Mouse (Mus musculus) myocyte (in vitro differentiated cells): ENCODE data around the gene Mrps9. TPM values are rescaled to one million over a fixed set of nuclear protein-coding genes. Genes with fewer than 3 reads are reported as not detected.

Experiments
- H3K27me3 ChIP-seq: one replicate; pipeline ENCODE4 v1.6.1; 2011; ENCODE audit not compliant: control insufficient read depth, insufficient read depth, insufficient read length
- H3K36me3 ChIP-seq: one replicate; pipeline ENCODE4 v1.6.1; 2011; ENCODE audit not compliant: control insufficient read depth, insufficient read depth
- H3K4me2 ChIP-seq: one replicate; pipeline ENCODE4 v1.6.1; 2011; ENCODE audit warnings: low read depth, control low read depth
- H3K4me3 ChIP-seq: one replicate; pipeline ENCODE4 v1.5.1; 2011; ENCODE audit warnings: mild to moderate bottlenecking, control low read depth, moderate library complexity
- H3K79me2 ChIP-seq: one replicate; pipeline ENCODE4 v1.6.1; 2011; ENCODE audit not compliant: control insufficient read depth, insufficient read depth
- H3ac ChIP-seq: one replicate; pipeline ENCODE4 v1.6.1; 2011; ENCODE audit not compliant: control insufficient read depth, insufficient read length
- CEBPB ChIP-seq: IDR thresholded peaks from 2 replicates; pipeline ENCODE4 v1.6.1; 2011; ENCODE audit warnings: mild to moderate bottlenecking, moderate library complexity; ENCODE audit not compliant: poor library complexity, insufficient read depth, severe bottlenecking
- E2F4 ChIP-seq: IDR thresholded peaks from one replicate; pipeline ENCODE4 v1.6.1; 2011; ENCODE audit warnings: mild to moderate bottlenecking, control low read depth, moderate library complexity; ENCODE audit not compliant: insufficient read depth
- MAX ChIP-seq: IDR thresholded peaks from one replicate; pipeline ENCODE4 v1.6.1; 2011; ENCODE audit warnings: low read depth, mild to moderate bottlenecking, control low read depth
- MYOD1 ChIP-seq, 3 experiments: IDR thresholded peaks; one replicate each; pipeline ENCODE4 v1.6.1; 2011; ENCODE audit warnings: control low read depth in 2 of 3, low read depth in 2 of 3, mild to moderate bottlenecking in 2 of 3, moderate library complexity in 1 of 3; ENCODE audit not compliant: insufficient read length in 2 of 3, control insufficient read depth in 1 of 3
- MYOG ChIP-seq, 3 experiments: IDR thresholded peaks; one replicate each; pipeline ENCODE4 v1.6.1; 2011; ENCODE audit warnings: control low read depth in 2 of 3, low read depth in 2 of 3, mild to moderate bottlenecking in 2 of 3; ENCODE audit not compliant: insufficient read length in 2 of 3, control insufficient read depth in 1 of 3, insufficient read depth in 1 of 3
- POLR2A ChIP-seq: IDR thresholded peaks from one replicate; pipeline ENCODE4 v1.6.1; 2011; ENCODE audit warnings: low read depth, mild to moderate bottlenecking, control low read depth, moderate library complexity; ENCODE audit not compliant: insufficient read length
- POLR2AphosphoS2 ChIP-seq: IDR thresholded peaks from one replicate; pipeline ENCODE4 v1.6.1; 2011; ENCODE audit warnings: low read depth, control low read depth; ENCODE audit not compliant: insufficient read length
- REST ChIP-seq: IDR thresholded peaks from one replicate; pipeline ENCODE4 v1.6.1; 2011; ENCODE audit warnings: mild to moderate bottlenecking, control low read depth, moderate library complexity; ENCODE audit not compliant: insufficient read depth, insufficient read length
- SRF ChIP-seq: IDR thresholded peaks from one replicate; pipeline ENCODE4 v1.6.1; 2011; ENCODE audit warnings: low read depth; ENCODE audit not compliant: control insufficient read depth, insufficient read length
- TCF12 ChIP-seq: IDR thresholded peaks from one replicate; pipeline ENCODE4 v1.6.1; 2011; ENCODE audit warnings: mild to moderate bottlenecking, control low read depth; ENCODE audit not compliant: poor library complexity, insufficient read depth, severe bottlenecking
- TCF3 ChIP-seq: IDR thresholded peaks from one replicate; pipeline ENCODE4 v1.6.1; 2011; ENCODE audit warnings: low read depth, control low read depth; ENCODE audit not compliant: insufficient read length
- USF1 ChIP-seq: IDR thresholded peaks from one replicate; pipeline ENCODE4 v1.6.1; 2011; ENCODE audit warnings: low read depth, mild to moderate bottlenecking, control low read depth, moderate library complexity
- polyA plus RNA-seq: library from polyadenylated mRNA; unstranded; fragments of >200 nt; fragmentation: generic; extraction: Trizol; gene quantifications from one replicate; pipeline ENCODE4 v1.2.1, GENCODE M21; 2012; ENCODE audit warnings: missing spikeins

Mrps9 gene
- 40.8 TPM for polyA plus RNA-seq

GRCm38 (mm10) chr1:42850663-42851397 is at the start of gene Mrps9:
TSS of gene Mrps9 (plus strand) at chr1:42851233.
- Histone ChIP-seq H3K79me2 (peaks cover 39% of the 10 kb centered on the region), H3K4me2 (peak within 1 kb of the TSS; percentile 100), H3K27me3 (no peaks in the 10 kb centered on the region), H3K36me3 (no peaks in the 10 kb centered on the region), H3ac (peak within 1 kb of the TSS; percentile 77), H3K4me3 (peak within 1 kb of the TSS; percentile 93)
- no peak for TF ChIP-seq TCF12
- peak; percentile 16 for TF ChIP-seq E2F4
- peak; percentile 74 for TF ChIP-seq POLR2A
- peak; percentile 48 for TF ChIP-seq POLR2AphosphoS2
- peak in 2 of 3 experiments; percentile 32 to 44 for TF ChIP-seq MYOD1 (IDR thresholded peaks at IDR 0.05; ENCODE audit: control insufficient read depth in 1 of 3, insufficient read length in 2 of 3, low read depth in 2 of 3)
- no peak for TF ChIP-seq REST
- TF ChIP-seq CEBPB, result no peak
- TF ChIP-seq SRF, result peak; percentile 64

GRCm38 (mm10) chr1:42813301-42813845 is 37.7 kb upstream of the Mrps9 start:
- H3K79me2 ChIP-seq, result no peaks in the 10 kb centered on the region
- no peak overlapping the region for H3ac ChIP-seq
- no peak overlapping the region for H3K4me3 ChIP-seq
- no peak overlapping the region for H3K4me2 ChIP-seq
- no peaks in the 10 kb centered on the region for H3K36me3 ChIP-seq
- peaks cover 8% of the 10 kb centered on the region for H3K27me3 ChIP-seq
- TF ChIP-seq REST (no peak), MAX (no peak), MYOD1 (IDR thresholded peaks at IDR 0.05; ENCODE audit: control insufficient read depth in 1 of 3, insufficient read length in 2 of 3, low read depth in 2 of 3) (no peak), POLR2AphosphoS2 (no peak), USF1 (no peak), MYOG (IDR thresholded peaks at IDR 0.05; ENCODE audit: control insufficient read depth in 1 of 3, insufficient read depth in 1 of 3, insufficient read length in 2 of 3, low read depth in 2 of 3) (no peak), TCF3 (no peak), CEBPB (no peak), SRF (no peak), POLR2A (no peak), TCF12 (no peak), E2F4 (no peak)

- H3K4me2 ChIP-seq, result no peak overlapping the region
These were observed 36.0 kb upstream of the Mrps9 start for GRCm38 (mm10) chr1:42814798-42815619.

GRCm38 (mm10) chr1:42851398-42851767 is 350 bp downstream of the Mrps9 start:
- peak overlapping the region; percentile 93 for H3K4me3 ChIP-seq

More at GRCm38 (mm10) chr1:42814798-42815619, 36.0 kb upstream of the Mrps9 start:
- H3ac ChIP-seq, result no peak overlapping the region
- H3K4me3 ChIP-seq, result no peak overlapping the region
- H3K27me3 ChIP-seq, result no peaks in the 10 kb centered on the region
- H3K79me2 ChIP-seq, result no peaks in the 10 kb centered on the region
- no peak for TF ChIP-seq SRF
- TF ChIP-seq USF1, result no peak
- TF ChIP-seq MYOG (IDR thresholded peaks at IDR 0.05; ENCODE audit: control insufficient read depth in 1 of 3, insufficient read depth in 1 of 3, insufficient read length in 2 of 3, low read depth in 2 of 3), result no peak
- no peak for TF ChIP-seq E2F4
- no peak for TF ChIP-seq MAX
- no peak for TF ChIP-seq MYOD1 (IDR thresholded peaks at IDR 0.05; ENCODE audit: control insufficient read depth in 1 of 3, insufficient read length in 2 of 3, low read depth in 2 of 3)
- TF ChIP-seq POLR2AphosphoS2, result no peak
- no peak for TF ChIP-seq TCF3
- TF ChIP-seq CEBPB, result no peak
- TF ChIP-seq REST, result no peak
- TF ChIP-seq POLR2A, result no peak
- TF ChIP-seq TCF12, result no peak
- H3K36me3 ChIP-seq, result no peaks in the 10 kb centered on the region

More at GRCm38 (mm10) chr1:42851398-42851767, 350 bp downstream of the Mrps9 start:
- Histone ChIP-seq H3K27me3 (no peaks in the 10 kb centered on the region), H3K36me3 (no peaks in the 10 kb centered on the region), H3K79me2 (peaks cover 41% of the 10 kb centered on the region), H3K4me2 (peak overlapping the region; percentile 83), H3ac (peak overlapping the region; percentile 77)
- TF ChIP-seq SRF, result no peak
- no peak for TF ChIP-seq MAX
- TF ChIP-seq CEBPB, result no peak
- TF ChIP-seq TCF3, result no peak
- TF ChIP-seq USF1, result no peak
- TF ChIP-seq POLR2AphosphoS2, result no peak
- no peak for TF ChIP-seq POLR2A
- no peak for TF ChIP-seq TCF12
- TF ChIP-seq MYOD1 (IDR thresholded peaks at IDR 0.05; ENCODE audit: control insufficient read depth in 1 of 3, insufficient read length in 2 of 3, low read depth in 2 of 3), result no peak
